Mouse (Mus musculus): ENCODE results near the gene Ift20.
"Not testable (repeated sequence)": the region's sequence is repeated elsewhere in the genome, so short reads cannot be mapped to it uniquely, and the experiment has no call there.

The Ift20 gene

DNA sequence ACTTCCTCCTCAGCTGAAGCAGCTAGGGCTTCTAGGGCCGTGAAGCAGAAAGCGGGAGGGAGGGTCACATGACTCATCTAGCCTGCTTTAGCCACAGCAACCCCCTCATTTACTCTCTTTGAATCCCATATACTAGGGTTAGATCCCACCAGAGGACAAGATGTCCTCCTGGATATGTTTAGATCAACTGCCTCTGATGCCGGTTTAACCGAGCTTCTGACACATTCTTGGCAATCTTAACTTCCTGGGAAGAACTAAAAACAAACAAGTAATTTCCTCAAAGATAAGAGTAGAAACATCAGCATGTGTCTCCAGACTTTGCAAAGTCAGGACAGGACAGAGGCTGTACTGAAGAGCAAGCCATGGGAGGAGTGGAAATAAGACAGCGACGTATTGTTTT lies 30.6 kb downstream of the Ift20 start:
- DNase-seq (ENCODE audit: low spot score in 2 of 2) = no peak

DNA sequence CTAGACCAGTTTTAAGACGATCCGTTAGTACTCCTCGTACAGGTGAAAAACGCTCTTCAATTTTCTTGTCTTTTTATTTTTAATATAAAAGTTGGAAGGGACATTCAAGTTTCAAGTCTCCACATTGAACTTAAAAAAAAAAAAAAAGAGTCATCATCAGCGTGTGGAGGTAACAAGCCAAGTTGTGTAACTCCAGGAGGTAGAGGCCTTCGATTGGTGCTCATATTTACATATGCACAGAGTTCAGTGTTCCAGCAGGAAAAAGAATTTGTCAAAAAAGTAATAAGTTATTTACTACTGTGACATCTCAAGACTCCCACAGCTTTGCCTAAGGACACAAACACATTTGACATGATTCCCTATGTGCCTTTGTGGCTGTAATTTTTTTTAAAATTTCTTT lies 31.5 kb downstream of the Ift20 start:
- no peak for DNase-seq (ENCODE audit: low spot score in 2 of 2)

DNA sequence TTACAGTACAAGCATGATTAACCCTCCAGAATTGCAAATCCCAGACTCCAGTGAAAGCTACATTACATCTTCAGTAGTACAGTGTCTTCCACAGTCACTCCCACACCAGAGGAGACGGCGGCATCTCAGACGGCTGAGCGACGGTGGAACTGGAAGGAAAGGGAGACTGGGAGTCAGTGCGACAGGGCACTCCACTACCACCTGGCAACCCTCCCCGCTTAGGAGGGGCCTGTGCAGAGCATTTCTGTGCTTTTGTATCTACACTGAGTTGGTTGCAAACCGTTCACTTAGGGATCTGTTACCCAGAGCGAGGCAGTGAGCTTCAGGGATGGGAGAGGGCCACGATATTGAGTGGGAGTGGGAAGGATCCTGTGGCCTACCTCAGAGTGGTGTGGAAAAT lies 32.7 kb downstream of the Ift20 start:
- no peak for DNase-seq (ENCODE audit: low spot score in 2 of 2)

DNA sequence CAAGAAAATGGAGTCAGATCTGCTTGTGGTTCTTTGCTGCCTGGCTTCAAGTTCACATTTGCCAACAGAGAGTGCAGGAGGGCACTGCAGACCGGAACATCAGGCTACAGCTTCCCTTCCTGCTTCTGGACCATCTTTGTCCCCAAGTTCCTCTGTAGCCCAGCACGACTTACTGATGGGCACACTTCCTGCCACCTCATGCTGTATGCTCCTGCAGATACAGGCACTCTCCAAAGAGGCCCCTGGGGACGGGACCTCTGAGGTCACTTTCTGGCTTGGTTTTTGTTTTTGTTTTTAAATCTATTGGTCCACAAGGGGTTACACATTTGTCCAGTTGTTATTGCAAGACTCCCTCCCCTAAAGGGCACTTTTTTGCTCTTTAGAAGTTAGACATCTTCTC lies 33.6 kb downstream of the Ift20 start:
- DNase-seq (ENCODE audit: low spot score in 2 of 2) = no peak

DNA sequence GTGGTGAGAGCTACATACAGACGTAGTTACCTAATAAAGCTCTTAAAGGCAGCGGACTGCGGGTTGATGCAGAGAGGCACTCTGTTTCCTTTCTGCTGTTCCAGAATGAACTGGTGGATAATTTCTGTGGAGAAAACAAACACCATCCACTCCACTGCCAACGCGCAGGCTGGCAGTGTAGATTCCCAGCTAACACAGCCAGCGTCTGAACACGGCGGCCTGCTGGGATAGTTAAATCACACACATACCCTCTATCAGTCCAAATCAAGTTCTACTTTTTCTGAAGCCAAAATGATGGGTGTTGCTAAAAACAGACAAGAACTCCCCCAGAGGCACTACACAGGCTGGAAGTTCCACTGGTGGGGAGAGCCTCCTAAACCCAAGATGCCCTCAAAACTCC lies 35.3 kb downstream of the Ift20 start:
- DNase-seq (ENCODE audit: low spot score in 2 of 2) = no peak

DNA sequence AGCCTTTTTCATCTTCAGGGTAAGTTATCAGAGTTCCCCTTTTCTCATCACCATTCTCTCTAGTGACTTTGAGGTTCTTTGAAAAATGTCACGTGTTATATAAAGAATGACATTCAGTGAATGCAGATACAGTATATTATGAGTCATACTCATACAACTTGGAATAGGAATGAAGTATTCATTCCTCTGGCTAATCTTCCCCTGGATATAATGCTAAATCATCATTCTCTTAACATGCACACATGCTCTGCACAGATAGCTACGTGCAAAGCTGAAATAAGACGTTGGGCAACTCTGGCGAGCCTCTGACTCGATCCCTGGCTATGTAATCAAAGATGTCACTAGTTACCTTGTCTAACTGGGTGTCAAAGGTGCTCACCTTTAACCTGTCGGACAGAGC lies 35.7 kb downstream of the Ift20 start:
- DNase-seq (ENCODE audit: low spot score in 2 of 2) = no peak

DNA sequence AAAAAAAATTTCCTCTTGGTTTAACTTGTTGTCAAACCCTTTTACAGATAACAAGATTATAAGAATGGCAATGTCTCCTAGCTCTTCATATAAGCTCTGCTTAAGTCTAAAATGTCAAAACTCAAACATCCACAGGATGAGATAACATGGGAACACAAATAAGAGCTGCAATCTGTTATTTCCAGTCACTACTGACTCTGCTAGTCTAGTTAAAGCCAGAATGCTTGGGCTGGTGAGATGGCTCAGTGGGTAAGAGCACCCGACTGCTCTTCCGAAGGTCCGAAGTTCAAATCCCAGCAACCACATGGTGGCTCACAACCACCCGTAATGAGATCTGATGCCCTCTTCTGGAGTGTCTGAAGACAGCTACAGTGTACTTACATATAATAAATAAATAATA lies 37.9 kb downstream of the Ift20 start:
- DNase-seq (ENCODE audit: low spot score in 2 of 2) = not testable (repeated sequence)

DNA sequence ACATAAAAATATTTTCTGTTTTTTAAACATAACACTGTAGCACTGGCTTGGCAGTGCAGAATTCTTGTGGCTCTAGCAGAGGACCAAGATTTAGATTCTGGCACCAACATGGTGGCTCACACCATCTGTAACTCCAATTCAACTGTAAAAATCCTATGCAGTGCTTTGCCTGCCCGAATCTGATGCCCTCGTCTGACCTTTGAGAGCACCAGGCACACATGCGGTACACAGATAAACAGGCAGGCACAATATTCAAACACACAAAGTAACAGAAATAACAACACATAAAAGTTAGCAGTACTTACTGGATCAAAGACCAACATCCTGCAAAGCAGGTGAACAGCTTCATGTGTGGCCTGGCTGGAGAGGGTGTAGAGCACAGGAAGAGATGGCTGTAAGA lies 38.4 kb downstream of the Ift20 start:
- no peak for DNase-seq (ENCODE audit: low spot score in 2 of 2)

DNA sequence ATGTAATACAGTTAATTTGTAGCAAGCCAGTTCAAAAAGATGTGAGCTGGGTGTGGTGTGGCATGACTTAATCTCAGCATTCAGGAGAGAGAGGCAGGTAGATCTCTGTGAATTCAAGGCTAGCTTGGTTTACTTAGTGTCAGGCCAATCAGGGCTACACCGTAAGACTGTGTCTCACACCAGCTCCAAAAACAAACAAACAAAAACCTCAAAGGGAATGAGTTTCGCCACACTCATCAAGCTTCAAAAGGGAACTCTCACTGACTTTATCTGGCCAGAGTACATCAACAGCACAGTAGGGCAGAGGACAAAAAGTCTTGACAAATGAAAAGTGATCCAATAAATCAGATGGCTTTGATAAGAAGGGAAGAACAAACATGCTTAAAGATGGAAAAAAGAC lies 38.8 kb downstream of the Ift20 start:
- DNase-seq (ENCODE audit: low spot score in 2 of 2) = no peak

DNA sequence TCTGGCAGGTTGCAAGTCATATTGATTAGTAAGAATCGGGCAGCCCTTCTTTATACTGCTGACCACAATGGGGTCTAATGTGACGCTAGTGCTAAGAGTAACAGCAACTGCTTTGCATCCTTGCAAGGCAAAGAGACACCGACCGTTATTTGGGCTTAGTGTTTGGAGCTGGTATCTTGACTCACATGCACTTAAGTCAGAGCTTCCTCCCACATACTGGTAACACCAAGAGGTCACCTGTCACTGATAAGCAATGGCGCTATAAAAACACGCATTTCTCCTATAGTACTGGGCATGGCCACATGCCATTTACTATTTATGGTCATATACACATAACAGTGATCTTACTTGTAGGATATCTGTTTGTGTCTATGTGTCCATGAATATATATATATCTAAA lies 46.7 kb downstream of the Ift20 start:
- no peak for DNase-seq (ENCODE audit: low spot score in 2 of 2)

DNA sequence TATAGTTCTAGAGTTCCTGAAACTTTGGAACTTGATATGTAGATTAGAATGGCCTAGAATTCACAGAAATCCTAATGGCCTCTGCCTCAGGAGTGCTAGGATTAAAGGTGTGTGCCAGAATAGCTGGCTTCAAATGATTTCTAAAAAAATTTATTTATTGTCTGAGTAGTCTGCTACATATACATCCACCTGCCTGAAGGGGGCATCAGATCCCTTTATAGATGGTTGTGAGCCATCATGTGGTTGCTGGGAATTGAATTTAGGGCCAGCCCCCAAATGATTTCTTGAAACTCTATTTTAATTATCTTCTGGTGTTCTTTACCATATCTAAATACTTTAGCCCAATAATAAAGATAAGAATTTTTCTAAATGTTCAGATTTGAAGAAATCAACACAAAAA lies 49.9 kb downstream of the Ift20 start:
- DNase-seq (ENCODE audit: low spot score in 2 of 2) = no peak

DNA sequence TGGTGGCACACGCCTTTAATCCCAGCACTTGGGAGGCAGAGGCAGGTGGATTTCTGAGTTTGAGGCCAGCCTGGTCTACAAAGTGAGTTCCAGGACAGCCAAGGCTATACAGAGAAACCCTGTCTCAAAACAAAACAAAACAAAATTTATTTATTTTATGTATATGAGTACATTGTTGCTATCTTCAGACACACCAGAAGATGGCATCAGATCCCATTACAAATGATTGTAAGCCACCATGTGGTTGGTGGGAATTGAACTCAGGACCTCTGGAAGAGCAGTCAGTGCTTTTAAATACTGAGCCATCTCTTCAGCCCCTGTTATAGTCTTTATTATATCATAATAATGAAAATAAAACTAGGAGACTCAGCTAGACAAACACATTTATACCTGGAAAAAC lies 51.5 kb downstream of the Ift20 start:
- not testable (repeated sequence) for DNase-seq (ENCODE audit: low spot score in 2 of 2)

All from urinary bladder, postnatal 36 days (tissue).